Mouse (Mus musculus) cerebral cortex, adult 2 months (tissue): ENCODE results near the gene Capzb.

Experiments used
- WGBS: fragments of 180-500 bp; shearing (Covaris S2); methylation state at CpG from one replicate; pipeline ENCODE4 v1.1.7; 2018; 5-methylcytosine and 5-hydroxymethylcytosine counted together

Capzb gene

GRCm38 (mm10) chr4:139192499-139193175 lies at the start of gene Capzb:
Capzb (plus strand) TSS chr4:139192899.
- WGBS, result 1% methylated on average over 47 of the region's 69 CpGs

- 50% methylated on average over 9 of the region's 9 CpGs for WGBS
Measured at GRCm38 (mm10) chr4:139142985-139143384, 49.7 kb upstream of the Capzb start.

- WGBS, result 57% methylated on average over 4 of the region's 4 CpGs
Measured at GRCm38 (mm10) chr4:139144577-139144976, 48.1 kb upstream of the Capzb start.

- whole genome bisulfite sequencing, result 94% methylated on average over 11 of the region's 11 CpGs
Measured at GRCm38 (mm10) chr4:139145156-139145555, 47.5 kb upstream of the Capzb start.

- 50% methylated on average over 5 of the region's 5 CpGs for WGBS
Measured at GRCm38 (mm10) chr4:139146760-139147159, 45.9 kb upstream of the Capzb start.

GRCm38 (mm10) chr4:139151370-139151769 lies 41.3 kb upstream of the Capzb start:
- WGBS, result 69% methylated on average over 6 of the region's 6 CpGs

GRCm38 (mm10) chr4:139154576-139155307 lies 38.0 kb upstream of the Capzb start:
- 71% methylated on average over 20 of the region's 20 CpGs for WGBS

GRCm38 (mm10) chr4:139156538-139156937 lies 36.2 kb upstream of the Capzb start:
- 87% methylated on average over 6 of the region's 6 CpGs for WGBS

GRCm38 (mm10) chr4:139158350-139158749 lies 34.3 kb upstream of the Capzb start:
- WGBS, result 71% methylated on average over 14 of the region's 14 CpGs

GRCm38 (mm10) chr4:139161076-139161475 lies 31.6 kb upstream of the Capzb start:
- WGBS, result 85% methylated on average over 2 of the region's 2 CpGs

- 90% methylated on average over 6 of the region's 6 CpGs for WGBS
Measured at GRCm38 (mm10) chr4:139164082-139164481, 28.6 kb upstream of the Capzb start.

GRCm38 (mm10) chr4:139165259-139165658 lies 27.4 kb upstream of the Capzb start:
- WGBS, result 91% methylated on average over 8 of the region's 8 CpGs

GRCm38 (mm10) chr4:139166244-139166643 lies 26.5 kb upstream of the Capzb start:
- 83% methylated on average over 8 of the region's 8 CpGs for WGBS

GRCm38 (mm10) chr4:139167107-139167506 lies 25.6 kb upstream of the Capzb start:
- WGBS, result 84% methylated on average over 8 of the region's 8 CpGs

- WGBS, result 72% methylated on average over 15 of the region's 15 CpGs
Measured at GRCm38 (mm10) chr4:139168985-139169747, 23.5 kb upstream of the Capzb start.

- whole genome bisulfite sequencing, result 80% methylated on average over 12 of the region's 12 CpGs
Measured at GRCm38 (mm10) chr4:139169748-139170279, 22.9 kb upstream of the Capzb start.

GRCm38 (mm10) chr4:139175061-139175971 lies 17.4 kb upstream of the Capzb start:
- WGBS, result 51% methylated on average over 20 of the region's 20 CpGs

- WGBS, result 55% methylated on average over 6 of the region's 6 CpGs
Measured at GRCm38 (mm10) chr4:139176023-139176422, 16.7 kb upstream of the Capzb start.

- WGBS, result 98% methylated on average over 3 of the region's 3 CpGs
Measured at GRCm38 (mm10) chr4:139177921-139178320, 14.8 kb upstream of the Capzb start.

- WGBS, result 95% methylated on average over 11 of the region's 11 CpGs
Measured at GRCm38 (mm10) chr4:139178377-139178776, 14.3 kb upstream of the Capzb start.

- WGBS, result 80% methylated on average over 2 of the region's 2 CpGs
Measured at GRCm38 (mm10) chr4:139179218-139179617, 13.5 kb upstream of the Capzb start.
